Mouse (Mus musculus) E14TG2a.4 (cell line): ENCODE measurements around the gene Eps8.

Source experiments
- CTCF ChIP-seq: conservative IDR thresholded peaks from 2 replicates; pipeline ENCODE4 v1.5.1; 2014; ENCODE audit warnings: low read length
- NANOG ChIP-seq: IDR thresholded peaks from 2 replicates; pipeline ENCODE4 v1.6.1; 2014; ENCODE audit warnings: borderline replicate concordance, low read length, mixed read lengths

DNA sequence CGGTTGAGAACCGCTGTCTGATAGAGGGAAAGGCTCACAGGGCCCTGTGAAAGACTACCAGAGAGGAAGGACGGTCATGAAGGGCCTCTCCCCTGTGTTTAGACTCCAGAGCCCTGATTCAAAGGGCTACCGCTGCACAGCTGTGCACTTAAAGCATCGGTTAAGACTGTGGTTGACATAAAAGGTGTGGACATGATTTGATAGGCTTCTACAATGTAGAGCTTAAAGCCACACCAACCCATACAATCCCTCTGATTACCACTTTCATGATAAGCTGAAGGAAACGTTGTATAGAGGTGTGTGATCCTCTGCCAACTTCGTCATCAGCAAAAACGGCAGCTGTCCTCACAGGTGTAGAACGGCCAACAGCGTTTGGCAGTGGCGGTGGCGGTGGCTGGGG, 211.6 kb downstream of the Eps8 start:
- no peak for TF ChIP-seq CTCF
- TF ChIP-seq NANOG: no peak
